Mouse (Mus musculus) erythroblast, adult 5-6 weeks (primary cell): ENCODE measurements around the gene Wbp1l. TPM values are rescaled to one million over a fixed set of nuclear protein-coding genes. Genes with fewer than 3 reads are reported as not detected.

Experiments used
- ATAC-seq: replicated peaks from 2 replicates; pipeline ENCODE4 v1.8.0; 2016; ENCODE audit warnings: moderate number of reproducible peaks, mild to moderate bottlenecking, moderate TSS enrichment, inconsistent platforms; ENCODE audit not compliant: poor library complexity, low FRiP score, severe bottlenecking
- total RNA-seq, 2 experiments: library from RNA; stranded (forward) in 1 of 2; stranded (reverse) in 1 of 2; fragments of 150-400 nt in 1 of 2; fragments of 200-764, 138-1000 nt in 1 of 2; gene quantifications; 2 replicates each; pipeline versions ENCODE4 v1.2.3 to v1.2.4; 2015 to 2017; ENCODE audit warnings: low replicate concordance in 2 of 2

The Wbp1l gene
- total RNA-seq, 2 experiments from 2014 or later, result 7.9 to 9.8 TPM

DNA sequence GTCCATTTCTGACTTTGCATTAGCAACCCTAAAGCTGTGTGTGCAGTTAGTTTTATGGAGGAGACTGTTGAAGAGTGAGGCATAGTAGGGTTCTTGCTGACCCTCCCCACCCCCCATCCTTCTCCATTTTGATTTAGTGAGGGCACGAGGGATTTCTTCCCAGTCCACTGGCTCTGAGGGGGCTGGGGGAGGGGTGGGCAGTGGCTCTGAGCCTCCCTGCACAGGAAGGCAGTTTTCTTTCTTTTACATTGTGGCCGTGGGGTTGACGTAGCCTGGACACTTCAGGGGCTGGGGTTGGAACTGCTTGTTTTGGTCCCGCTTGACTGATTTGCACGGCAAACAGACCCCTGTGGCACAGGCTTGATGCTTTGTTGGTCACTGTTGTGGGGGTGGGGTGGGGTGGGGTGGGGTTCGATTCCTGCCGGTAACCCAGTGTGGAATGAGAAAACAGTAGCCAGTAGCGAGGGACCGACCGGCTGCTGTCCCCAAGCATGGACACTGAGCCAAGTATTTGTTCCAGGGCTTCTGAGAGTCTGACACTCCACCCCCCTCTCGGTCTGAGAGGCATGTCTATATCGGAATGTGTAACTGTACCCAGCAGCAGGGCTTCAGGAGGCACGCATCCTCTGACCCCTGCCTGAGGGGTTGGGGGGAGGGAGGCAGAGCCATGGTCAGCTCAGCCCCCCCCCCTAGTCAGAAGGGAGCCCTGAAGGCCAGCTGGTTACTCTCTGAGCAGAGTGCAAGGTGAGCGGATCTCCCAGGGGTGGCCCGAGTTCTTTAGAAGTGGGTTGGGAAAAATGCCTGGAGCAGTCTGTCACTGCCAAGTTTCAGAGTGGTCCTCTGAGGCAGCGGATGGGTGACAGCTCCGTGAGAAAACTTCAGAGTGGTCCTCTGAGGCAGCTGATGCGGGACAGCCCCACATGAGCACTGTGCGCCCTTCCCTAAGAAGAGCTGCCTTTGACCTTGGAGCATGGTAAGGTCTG lies 25.2 kb downstream of the Wbp1l start:
- no peak for ATAC-seq

DNA sequence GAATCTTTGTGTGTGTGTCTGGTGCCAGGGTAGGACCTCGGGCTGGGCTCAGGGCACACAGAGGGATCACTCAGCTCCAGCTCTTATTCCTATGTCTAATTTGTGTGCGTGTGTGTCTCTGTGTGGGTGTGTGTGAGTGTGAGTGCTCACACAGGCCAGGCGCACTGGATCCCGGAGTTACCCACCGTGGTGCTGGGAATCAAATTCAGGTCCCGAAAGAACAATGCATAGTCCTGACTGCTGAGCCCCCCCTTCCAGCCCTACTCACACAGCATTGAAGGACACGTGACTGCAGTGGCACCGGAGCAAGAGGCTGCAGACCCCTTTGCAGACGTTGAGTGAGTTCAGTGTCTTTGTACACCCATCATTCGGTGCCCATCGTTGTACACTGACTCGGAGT lies 26.1 kb downstream of the Wbp1l start:
- no peak for ATAC-seq

DNA sequence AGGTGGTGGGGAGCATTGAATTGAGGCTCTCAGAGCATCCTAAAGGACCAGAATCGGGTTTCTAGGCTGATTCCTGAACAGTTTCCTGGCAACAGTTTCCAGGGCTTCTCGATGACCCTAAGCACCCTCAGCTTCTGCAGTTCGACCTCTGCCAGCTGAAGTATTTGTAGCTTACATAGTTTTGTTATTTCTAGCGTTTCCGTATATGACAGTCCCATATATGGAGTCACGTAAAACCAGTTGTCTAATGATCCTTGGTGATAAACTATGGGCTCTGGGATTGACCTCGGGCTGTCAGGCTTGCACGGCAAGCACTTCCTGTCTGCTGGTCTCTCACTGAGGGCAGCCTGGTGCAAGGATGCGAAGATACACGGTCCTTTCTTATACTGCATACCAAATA lies 26.6 kb downstream of the Wbp1l start:
- no peak for ATAC-seq

DNA sequence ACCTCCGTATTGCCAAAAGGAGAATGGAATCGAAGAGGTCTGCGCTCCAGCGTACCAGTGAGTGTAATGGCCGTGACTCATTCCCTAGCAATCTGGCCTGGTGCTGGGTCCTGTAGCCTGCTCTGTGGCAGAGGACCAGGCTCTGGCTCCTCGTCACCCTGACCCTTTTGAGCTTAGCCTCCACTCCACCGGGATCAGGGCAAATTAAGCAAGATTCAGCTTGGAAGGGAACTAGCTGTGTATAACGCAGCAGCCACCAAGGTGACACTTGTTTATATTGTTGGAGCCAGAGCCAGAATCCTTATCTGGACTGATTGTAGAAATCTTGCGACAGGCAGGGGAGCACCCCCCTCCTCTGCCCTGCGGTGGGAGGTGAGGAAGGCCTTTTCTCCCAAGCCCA lies 29.5 kb downstream of the Wbp1l start:
- ATAC-seq, result no peak

DNA sequence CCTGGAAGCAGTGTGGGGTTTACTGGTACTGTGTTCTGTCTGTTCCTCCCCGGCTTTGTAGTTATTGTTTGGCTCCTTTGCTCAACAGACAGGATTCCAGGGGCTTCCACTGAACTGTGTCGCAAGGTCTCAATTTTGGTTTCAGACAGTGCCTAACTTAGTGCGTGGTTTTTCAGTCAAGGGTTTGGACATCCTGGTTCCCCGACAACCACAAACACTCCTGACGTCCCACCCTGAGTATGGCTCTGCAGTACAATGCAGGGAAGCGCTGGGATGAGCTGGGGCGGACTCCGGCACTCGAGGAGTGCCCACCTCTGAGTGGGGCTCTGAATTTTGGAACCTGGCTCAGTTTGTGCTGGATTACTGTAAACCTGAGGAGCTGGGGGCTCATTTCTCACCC lies 30.9 kb downstream of the Wbp1l start:
- ATAC-seq, result no peak

DNA sequence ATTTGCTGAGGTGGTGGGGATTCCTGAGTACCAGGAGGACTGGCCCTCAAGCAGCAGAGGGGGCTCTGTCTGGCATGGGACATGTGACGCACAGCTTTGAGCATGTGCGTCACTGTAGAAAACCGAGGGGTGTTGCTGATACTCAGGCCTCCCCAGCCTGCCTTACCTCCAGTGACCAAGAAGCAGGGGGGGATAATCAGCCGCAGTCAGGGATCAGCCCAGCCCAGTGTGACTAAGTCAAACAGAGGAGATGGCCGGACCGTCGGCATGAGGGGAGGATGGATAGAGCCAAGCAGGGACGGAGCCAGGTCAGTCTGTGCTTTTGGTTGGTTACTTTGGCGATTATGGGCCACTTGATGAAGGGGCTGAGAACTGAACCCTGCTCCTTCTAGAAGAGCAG lies 32.8 kb downstream of the Wbp1l start:
- ATAC-seq, result no peak

DNA sequence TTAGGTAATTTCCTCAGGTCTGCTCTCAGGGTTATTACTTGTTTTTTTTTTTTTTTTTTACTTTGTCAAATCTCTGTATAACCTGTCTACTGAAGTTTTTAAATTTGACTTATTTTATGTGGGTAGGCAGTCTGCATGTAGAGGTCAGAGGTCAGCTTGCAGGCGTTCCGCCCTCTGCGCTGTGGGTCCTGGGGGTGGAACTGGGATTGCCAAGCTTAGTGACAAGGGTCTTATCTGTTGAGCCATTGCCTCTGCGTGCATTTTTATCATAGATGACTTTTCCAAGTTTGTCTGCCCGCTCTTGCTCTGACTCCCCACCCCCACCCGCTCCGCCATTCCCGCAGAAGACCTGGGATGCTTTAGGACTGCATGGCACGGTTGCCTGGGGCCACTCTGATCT lies 36.9 kb downstream of the Wbp1l start:
- ATAC-seq, result no peak

DNA sequence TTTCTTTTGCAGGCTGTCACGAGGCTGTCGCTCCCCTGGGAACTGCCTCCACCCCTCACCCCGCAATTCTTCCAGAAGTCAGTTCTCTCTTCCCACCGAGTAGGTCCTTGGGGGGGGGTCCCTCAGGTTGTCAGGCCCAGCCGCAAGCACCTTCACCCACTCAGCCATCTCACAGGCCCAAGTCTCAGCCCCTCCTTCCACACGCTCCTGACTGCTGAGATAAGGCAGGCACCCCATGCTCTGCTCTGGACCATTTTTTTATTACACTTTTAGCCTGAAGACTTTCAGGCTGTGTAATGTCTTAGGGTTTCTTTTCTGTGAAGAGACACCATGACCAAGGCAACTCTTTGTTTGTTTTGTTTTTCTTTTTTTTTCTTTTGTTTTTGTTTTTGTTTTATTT lies 38.7 kb downstream of the Wbp1l start:
- ATAC-seq, result no peak

DNA sequence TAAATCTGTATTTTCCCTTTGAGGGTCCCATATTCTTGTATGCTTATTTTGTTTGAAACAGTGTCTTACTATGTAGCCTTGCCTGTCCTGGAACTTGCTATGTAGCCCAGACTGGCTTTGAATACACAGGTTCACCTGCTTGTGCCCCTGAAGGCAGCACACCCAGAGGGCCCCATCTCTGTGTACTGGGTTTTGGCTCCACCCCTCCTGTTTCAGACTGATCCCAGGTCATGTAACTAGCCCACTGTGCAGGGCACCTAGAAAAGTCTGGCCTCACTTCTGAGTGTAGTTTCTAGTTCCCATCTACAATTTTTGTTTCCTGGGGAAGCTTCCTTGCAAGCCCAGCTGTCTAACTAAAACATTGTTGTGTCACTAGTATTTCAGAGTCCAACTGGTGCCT lies 40.2 kb downstream of the Wbp1l start:
- no peak for ATAC-seq

DNA sequence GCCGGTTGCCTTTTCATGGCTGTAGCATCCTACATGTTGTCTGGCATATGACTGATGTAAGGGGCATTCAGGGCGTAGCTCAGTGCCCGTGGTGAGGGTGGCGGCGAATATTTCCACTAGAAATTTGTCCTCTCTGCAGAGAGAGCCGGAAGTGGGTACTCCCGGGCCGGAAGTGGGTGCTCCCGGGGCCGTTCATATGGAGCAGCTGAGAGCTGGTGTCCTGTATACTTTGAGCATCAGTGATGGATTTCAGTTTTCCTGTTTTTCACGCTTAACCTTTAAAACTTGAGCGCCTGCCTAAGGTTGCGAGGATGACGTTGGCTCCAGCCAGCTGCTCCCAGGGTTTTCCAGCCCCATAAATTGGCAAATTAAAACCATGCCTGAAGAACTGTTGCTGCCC lies 40.6 kb downstream of the Wbp1l start:
- ATAC-seq, result no peak

DNA sequence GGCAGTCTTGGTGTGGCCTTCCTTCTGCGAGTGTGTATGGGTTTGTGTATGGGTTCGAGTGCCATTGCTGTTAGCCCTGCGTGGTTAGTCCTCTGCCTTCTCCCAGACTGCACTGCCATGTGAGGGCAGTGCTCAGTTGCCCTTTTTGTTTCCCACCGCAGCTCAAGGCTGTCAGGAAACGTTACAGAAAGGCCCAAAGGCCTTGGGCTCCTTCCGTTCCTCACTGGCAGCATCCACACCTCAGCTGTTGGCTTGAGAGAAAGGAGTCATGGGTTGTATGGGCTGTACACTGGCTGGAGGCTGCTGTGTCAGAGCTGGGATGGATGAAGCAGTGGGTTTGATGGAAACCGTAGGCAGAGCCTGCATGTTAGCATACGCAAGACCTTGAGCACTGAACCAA lies 41.9 kb downstream of the Wbp1l start:
- no peak for ATAC-seq

DNA sequence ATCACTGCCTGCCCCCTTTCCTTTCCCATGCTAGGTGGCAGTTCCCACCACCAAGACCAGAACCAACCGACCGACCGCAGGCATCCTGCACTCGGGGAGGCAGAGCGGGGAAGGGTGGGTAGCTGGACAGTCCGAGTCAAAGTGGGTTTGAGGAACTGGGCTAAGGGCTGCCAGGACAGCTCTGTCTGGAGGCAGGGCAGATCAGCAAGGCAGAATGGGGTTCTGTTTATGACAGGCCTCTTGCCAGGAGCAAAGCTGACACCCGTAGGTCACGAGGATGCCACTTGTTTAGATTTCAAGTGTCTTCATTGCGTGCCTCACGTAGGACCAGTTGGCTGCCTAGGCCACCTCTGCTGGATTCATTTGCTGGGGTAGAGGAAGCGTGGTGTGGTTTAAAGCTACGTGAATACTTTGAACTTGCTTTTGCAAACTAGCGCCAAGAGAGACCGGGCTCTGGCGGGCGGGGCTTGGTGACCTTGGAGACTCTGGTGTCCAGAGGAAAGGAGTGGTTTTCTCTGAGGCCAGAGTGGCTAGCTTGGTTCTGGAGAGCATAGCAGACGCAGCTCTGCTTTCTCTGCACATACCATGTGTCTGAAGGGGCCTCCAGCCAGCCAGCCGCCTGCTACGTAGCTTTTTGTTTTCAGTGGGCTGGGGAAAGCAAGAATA lies 42.7 kb downstream of the Wbp1l start:
- ATAC-seq, result no peak

DNA sequence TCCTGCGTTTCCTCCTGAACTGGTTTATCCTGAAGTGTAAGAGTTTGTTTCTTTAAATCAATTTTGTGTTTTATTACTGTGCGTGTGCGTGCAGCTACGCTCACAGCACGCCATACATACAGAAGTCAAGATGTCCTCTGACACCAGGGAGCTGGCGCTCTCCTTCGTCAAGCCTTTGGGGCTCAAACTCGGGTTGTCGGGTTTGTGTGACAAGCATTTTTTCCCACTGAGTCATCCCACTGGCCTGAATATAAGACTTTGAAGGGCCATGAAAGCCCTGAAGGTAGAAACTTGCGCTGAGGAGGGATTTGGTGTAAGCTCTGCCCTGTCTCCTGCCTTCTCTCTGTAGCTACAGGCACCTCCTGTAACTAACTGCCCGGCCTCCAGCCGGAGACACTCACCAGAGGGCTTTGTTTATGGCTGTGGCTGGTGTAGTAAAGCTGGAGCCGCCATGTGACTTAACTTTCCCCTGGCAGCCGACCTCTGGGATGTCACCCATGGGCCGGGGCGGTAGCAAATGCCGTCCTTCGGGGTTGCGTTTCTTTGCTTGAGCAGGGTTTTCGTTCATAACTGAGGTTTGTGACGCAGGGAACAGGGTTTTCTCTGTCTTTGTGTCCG lies 43.4 kb downstream of the Wbp1l start:
- ATAC-seq, result no peak

DNA sequence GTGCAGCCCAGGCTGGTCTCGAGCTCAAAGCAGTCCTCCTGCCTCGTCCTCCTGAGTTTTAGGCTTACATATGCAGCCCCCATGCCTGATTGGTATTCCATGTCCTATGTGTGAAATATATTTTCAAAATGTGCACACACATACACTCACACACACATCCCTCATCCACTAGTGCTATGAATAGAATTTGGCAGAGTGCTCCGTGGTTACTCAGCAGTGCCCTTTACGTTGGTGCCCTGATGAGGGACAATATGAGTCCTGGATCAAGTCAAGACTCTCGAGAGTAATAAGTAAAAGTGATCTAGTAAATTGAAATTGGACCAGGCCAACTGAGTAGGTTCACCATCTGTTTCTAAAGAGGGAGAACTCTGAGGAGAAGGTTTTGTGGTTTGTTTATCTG lies 44.4 kb downstream of the Wbp1l start:
- no peak for ATAC-seq

DNA sequence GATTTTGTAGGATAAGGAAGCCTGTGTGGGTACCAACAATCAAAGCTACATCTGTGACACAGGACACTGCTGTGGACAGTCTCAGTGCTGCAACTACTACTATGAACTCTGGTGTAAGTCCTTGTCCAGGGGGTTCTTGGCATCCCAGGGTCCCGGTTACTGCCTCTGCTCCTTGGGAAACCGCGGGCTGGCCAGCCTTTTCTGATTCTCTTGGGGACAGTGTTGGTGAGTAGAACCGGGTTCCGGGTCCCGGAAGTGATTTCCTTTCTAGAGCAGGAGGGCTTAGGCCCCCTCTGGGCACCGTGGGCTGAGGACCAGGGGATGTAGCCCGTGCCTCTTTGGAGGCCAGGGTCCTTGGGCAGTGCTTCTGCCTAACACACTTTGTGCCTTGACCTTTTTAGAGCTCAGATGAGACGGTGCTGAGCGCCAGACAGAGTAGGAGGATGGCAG lies 45.5 kb downstream of the Wbp1l start:
- no peak for ATAC-seq

DNA sequence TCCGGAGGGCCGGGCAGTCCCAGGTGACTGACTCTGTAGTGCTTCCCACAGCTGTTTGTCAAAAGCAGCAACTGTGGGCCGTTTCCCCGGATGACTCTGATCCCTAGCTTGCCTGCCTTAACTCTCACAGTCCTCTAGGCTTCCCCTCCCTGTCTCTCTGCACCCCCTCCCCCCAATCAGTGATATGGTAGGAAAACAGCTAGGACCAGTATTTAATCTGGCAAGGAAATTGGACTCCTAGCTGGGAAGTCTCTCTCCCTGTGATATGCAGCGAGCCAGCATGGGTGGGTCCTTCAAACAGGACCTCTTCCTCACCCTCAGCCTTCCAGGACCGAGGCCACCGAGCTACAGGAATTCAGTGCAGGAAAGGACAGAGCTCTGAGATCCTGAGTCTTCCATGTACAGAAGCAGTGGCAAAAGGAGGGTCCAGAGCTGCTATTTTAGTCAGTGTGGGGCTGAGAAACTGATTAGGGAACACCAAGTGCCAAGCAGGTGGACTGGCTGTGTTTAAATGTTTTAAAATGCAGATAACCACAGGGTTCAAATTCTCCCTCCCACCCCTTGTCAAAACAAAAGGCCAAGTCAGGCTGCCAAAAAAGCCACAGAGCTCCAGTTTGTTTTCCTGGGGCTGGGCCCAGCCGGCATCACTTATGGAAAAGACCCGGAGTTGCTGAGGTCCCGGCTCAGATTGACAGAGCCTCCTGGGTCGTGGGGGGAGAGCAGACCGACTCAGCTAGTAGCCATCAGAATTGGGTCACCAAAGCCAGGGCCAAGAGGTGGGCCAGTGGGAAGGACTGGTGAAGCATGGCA lies 46.1 kb downstream of the Wbp1l start:
- ATAC-seq, result no peak

DNA sequence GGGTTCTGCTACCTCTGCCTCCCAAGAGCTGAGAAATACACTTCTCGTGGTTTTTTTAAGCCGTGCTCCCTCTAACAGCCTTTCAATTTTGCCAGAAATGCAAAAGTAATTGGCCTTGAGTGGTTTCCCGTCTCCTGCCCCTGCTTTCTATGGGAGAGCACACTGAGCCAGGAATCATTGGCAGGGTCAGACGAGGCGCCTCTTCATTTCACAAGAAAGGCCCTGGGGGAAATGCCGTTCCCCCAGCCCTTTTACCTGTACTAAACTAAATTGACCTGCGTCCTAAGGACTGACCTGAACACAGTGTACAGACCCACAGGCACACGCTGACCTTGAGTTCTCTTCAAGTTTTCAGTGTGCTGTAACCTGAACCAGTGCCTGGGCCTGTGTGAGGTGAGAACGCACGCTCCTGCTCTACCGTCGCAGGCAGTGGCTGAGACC lies 47.2 kb downstream of the Wbp1l start:
- no peak for ATAC-seq

DNA sequence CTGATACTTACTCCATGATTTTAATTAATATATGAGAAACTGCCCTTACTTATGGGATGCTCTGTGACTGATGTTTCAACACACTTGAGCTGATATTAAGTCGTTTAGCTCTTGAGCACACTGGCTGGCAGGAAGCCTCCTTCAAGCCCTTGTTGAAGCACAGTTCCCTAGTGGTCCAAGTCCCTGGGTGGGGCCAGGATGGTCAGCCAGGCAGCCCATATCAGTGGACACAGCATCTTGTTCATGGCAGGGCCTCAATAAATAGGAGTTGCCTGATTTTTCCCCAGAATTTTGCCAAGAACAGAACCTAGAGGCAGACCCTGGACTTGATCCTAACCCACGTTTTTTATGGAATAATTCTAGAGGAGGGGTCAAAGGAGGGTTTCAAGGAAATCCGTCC lies 48.4 kb downstream of the Wbp1l start:
- no peak for ATAC-seq

DNA sequence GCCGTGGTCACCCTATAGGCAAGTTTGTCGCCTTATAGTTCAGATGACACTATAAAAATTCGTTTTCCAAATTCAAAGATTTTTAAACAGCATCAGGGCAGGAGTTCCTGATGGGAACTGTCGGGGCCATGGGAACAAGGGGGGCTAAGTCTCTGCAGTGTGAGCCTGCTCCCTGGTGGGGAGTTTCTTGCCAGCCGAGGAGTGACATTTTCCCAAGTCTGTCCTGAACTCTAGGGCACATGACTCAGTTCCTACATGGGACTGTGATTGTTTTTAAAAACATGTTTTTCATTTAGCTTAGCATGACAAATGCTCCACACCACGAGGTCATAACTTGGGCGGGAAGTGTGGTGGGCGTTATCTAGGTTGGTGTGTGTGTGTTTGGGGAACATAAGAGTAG lies 49.0 kb downstream of the Wbp1l start:
- ATAC-seq, result no peak

DNA sequence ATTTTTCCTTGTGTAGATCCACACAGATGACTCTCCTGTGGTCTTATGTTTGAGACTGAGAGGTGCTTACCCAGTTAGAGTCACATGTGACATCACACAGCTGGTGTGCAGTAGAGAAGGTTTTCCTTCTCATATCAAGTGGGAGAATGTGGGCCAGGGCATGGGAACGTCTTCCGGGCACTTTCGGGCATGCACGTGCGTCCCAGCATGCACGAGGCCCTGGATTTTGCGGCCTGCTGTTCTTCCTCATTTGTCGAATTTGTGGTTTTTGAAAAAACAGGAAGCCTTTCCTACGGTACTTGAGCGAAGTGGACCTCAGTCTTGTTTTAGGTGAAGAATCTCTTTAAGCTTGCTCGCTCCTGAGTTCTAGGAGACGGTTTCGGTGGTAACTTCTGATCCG lies 49.7 kb downstream of the Wbp1l start:
- ATAC-seq, result no peak
